Mouse (Mus musculus) embryonic facial prominence, embryonic 13.5 days (tissue): Measurements from ENCODE around the gene Ebf3. TPM values are rescaled to one million over a fixed set of nuclear protein-coding genes. Genes with fewer than 3 reads are reported as not detected.

Source experiments
- ATAC-seq: fragments of 200-750 bp; cut with Nextera tagmentation; 2 replicates; pipeline ENCODE4 v1.8.0; 2017; ENCODE audit warnings: low read depth; ENCODE audit not compliant: insufficient number of reproducible peaks, insufficient read depth, low FRiP score, low TSS enrichment
- H3K27ac ChIP-seq: fragments of 300-500 bp; sonication (generic); 2 replicates; pipeline ENCODE4 v1.5.1; 2015; ENCODE audit warnings: moderate library complexity, mild to moderate bottlenecking, inconsistent platforms
- H3K27me3 ChIP-seq: fragments of 300-500 bp; sonication (generic); 2 replicates; pipeline ENCODE4 v1.6.1; 2015; ENCODE audit warnings: mild to moderate bottlenecking, inconsistent platforms
- H3K36me3 ChIP-seq: fragments of 300-500 bp; sonication (generic); 2 replicates; pipeline ENCODE4 v1.6.1; 2015; ENCODE audit warnings: mild to moderate bottlenecking, inconsistent platforms
- H3K4me1 ChIP-seq: fragments of 300-500 bp; sonication (generic); 2 replicates; pipeline ENCODE4 v1.6.1; 2015; ENCODE audit warnings: inconsistent platforms
- H3K4me2 ChIP-seq: fragments of 300-500 bp; sonication (generic); 2 replicates; pipeline ENCODE4 v1.6.1; 2015; ENCODE audit warnings: moderate library complexity, mild to moderate bottlenecking, inconsistent platforms
- H3K4me3 ChIP-seq: fragments of 300-500 bp; sonication (generic); 2 replicates; pipeline ENCODE4 v1.5.1; 2015; ENCODE audit warnings: mild to moderate bottlenecking, inconsistent platforms
- H3K9ac ChIP-seq: fragments of 300-500 bp; sonication (generic); 2 replicates; pipeline ENCODE4 v1.6.1; 2015; ENCODE audit warnings: mild to moderate bottlenecking, inconsistent platforms
- H3K9me3 ChIP-seq: fragments of 300-500 bp; sonication (generic); 2 replicates; pipeline ENCODE4 v1.6.1; 2016; ENCODE audit warnings: inconsistent platforms
- WGBS: fragments of 180-500 bp; shearing (Covaris S2); methylation state at CpG from one replicate; pipeline ENCODE4 v1.1.7; 2015; ENCODE audit warnings: mixed read lengths; 5-methylcytosine and 5-hydroxymethylcytosine counted together
- polyA plus RNA-seq: library from polyadenylated mRNA; unstranded; fragments of >200 nt; fragmentation: Nextera tagmentation; extraction: Ambion mirVana; gene quantifications from 2 replicates; pipeline ENCODE4 v1.2.1, GENCODE M21; 2015

Ebf3 gene
- polyA plus RNA-seq, 1 experiment from 2014 or later = 8.6 TPM

DNA sequence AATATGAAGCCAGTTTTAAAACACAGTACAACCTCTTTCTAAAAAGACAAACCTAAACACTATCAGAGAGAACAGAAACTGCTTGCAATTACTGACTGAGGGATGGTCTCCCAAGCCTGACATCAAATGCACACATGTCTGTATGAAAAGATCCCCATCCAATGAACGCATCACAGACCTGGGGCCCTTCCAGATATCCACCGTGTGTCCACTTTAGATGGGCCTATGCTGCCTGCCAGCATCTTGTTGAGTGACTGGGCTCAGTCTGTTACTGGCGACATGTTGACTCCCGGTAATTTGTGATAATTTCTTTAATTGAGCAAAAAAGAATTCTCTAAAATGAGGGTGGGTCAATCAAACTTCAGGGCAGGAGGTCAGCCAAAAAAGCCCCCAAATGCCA is 93.8 kb downstream of the Ebf3 start:
- Histone ChIP-seq H3K9me3 (no peaks in the 10 kb centered on the region), H3K4me2 (no peak overlapping the region), H3K4me1 (peaks cover 30% of the 10 kb centered on the region), H3K4me3 (no peak overlapping the region), H3K9ac (no peak overlapping the region), H3K36me3 (peaks cover 30% of the 10 kb centered on the region), H3K27ac (no peak overlapping the region), H3K27me3 (peaks cover 11% of the 10 kb centered on the region)
- ATAC-seq = no peak
- WGBS = 57% methylated on average over 4 of the region's 4 CpGs

DNA sequence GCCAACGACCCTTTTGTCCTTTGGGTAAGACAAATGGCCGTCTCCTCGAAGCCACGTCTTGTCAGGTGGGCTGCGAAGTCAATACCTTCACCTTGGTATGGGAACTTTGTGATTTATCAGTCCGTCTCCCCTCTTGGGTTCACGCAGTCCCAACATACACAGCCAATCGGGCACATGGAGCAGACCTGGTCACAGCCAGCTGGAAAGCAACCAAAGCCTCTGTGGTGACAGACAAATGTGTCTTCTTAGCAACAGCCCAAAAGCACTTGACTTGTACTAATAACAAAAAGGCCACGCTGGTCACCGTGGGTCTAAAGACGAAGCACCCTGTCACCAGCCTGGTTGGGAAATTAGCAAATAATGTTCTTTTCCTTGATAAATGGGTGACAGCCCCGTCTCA is 95.5 kb downstream of the Ebf3 start:
- H3K36me3 ChIP-seq = peaks cover 25% of the 10 kb centered on the region
- peaks cover 11% of the 10 kb centered on the region for H3K27me3 ChIP-seq

DNA sequence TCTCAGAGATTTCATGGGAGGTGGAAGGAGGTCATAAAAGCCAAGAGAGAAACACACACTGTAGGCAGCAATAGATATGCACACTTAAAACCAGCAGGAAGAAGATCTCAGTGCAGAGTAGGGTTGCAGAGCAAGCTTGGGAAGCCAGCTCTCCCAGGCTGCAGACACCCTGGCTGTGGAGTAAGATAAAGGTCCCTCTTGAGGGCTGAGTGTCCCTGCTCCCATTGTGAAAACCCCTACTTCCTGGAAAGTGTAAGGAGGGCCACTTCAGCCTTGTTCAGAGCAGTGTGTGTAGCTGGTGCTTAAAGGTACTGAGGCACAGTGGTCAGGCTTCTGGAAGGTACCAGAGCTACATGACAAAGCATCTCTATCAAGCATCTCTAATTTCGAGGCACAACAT is 100.8 kb downstream of the Ebf3 start:
- H3K4me3 ChIP-seq = no peak overlapping the region
- H3K4me1 ChIP-seq = peaks cover 16% of the 10 kb centered on the region
- ATAC-seq = no peak
- no peak overlapping the region for H3K27ac ChIP-seq
- H3K36me3 ChIP-seq = peaks cover 20% of the 10 kb centered on the region
- no peak overlapping the region for H3K9ac ChIP-seq
- no peak overlapping the region for H3K4me2 ChIP-seq
- no peaks in the 10 kb centered on the region for H3K9me3 ChIP-seq
- peaks cover 14% of the 10 kb centered on the region; the same call in 1 of the 2 replicates for H3K27me3 ChIP-seq
- 88% methylated on average over 1 of the region's 1 CpGs for WGBS

More for the DNA sequence above, 95.5 kb downstream of the Ebf3 start:
- Histone ChIP-seq H3K9ac (no peak overlapping the region), H3K4me2 (no peak overlapping the region), H3K4me1 (peaks cover 18% of the 10 kb centered on the region), H3K4me3 (no peak overlapping the region), H3K9me3 (no peaks in the 10 kb centered on the region), H3K27ac (no peak overlapping the region)
- 92% methylated on average over 12 of the region's 12 CpGs for WGBS
- ATAC-seq = no peak

DNA sequence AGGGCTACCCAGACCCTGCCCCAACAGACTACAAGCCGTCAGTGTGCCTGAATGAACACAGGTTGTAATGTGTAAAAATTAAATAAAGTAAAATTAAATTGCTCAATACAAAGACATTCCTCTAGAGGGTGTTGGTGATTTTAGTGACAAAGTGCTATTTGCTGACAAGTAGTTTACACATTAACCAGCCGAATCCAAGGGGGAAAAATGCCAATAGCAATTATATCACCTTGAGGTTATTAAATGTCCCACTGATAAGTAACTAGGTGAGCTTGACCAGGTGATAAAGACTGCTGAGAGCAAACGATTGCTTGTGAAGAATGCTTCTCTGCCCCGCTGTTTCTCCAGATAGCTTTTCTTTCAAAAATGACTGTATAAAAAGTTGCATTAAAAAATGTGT is 102.9 kb downstream of the Ebf3 start:
- ATAC-seq = no peak
- H3K4me1 ChIP-seq = peaks cover 16% of the 10 kb centered on the region

DNA sequence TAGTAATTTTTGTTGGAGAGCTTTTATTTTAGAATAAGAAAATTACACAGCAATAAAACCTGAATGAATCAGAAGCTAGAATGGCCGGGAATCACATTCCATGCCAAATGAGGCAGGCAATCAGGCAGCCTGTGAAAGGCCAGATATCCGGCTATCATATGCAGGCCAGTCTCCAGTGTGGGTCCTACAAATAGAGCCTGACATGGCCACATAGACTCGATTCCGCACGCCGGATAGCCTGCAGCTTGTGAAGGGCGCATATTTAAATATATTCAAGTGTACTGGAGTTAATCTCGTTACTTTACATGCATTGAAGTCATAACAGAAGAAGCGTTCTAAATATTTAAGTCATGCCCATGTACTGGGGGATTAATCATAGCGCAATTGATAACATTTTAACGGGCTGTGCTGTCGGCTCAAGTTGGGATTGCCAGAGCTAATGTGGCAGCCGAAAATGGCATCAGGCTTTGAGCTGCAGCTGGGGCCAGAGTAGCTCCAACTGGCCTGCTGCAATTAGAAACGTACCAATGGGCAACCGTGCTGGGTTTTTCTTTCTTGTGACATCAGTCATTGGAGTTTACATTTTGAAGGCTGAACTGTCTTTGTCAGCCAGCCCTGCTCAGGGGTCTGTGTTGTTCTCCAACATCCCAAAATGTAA is 104.4 kb downstream of the Ebf3 start:
- H3K4me1 ChIP-seq = peaks cover 16% of the 10 kb centered on the region
- WGBS = 63% methylated on average over 15 of the region's 15 CpGs

More for the DNA sequence above, 102.9 kb downstream of the Ebf3 start:
- H3K27ac ChIP-seq = no peak overlapping the region
- no peak overlapping the region for H3K9ac ChIP-seq
- H3K9me3 ChIP-seq = no peaks in the 10 kb centered on the region
- 54% methylated on average over 4 of the region's 4 CpGs for WGBS
- no peak overlapping the region for H3K4me2 ChIP-seq
- peaks cover 6% of the 10 kb centered on the region for H3K36me3 ChIP-seq
- peaks cover 18% of the 10 kb centered on the region; the same call in 1 of the 2 replicates for H3K27me3 ChIP-seq
- H3K4me3 ChIP-seq = no peak overlapping the region

DNA sequence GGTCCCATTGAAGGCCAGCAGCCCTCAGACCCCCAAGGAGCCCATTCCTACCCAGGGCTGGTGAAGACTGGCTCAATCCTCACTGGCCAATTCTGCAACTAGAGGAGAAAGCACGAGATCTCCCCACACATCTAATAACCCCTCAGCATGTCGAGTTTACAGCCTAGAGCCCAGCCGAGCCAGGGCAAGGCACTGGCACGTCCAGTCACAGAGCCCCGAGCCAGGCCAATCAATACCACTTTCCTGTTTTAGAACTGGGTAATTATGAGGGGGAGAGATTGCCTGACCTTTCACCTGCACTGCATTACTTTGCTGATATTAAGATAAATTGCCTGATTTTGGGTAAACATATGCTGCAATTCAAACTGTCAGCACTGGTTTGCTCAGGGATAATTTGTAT is 105.7 kb downstream of the Ebf3 start:
- Histone ChIP-seq H3K27ac (no peak overlapping the region), H3K4me3 (no peak overlapping the region), H3K27me3 (peaks cover 18% of the 10 kb centered on the region; the same call in 1 of the 2 replicates), H3K9ac (no peak overlapping the region), H3K4me1 (peaks cover 16% of the 10 kb centered on the region), H3K9me3 (no peaks in the 10 kb centered on the region), H3K4me2 (no peak overlapping the region), H3K36me3 (0 out of 2 replicates have a peak, but pooled peaks cover 10% of the 10 kb centered on the region)
- no peak for ATAC-seq
- 41% methylated on average over 5 of the region's 5 CpGs for WGBS

More for the DNA sequence above, 104.4 kb downstream of the Ebf3 start:
- Histone ChIP-seq H3K9ac (no peak overlapping the region), H3K27ac (no peak overlapping the region), H3K9me3 (no peaks in the 10 kb centered on the region), H3K27me3 (peaks cover 18% of the 10 kb centered on the region; the same call in 1 of the 2 replicates), H3K36me3 (peaks cover 8% of the 10 kb centered on the region; the same call in 1 of the 2 replicates), H3K4me3 (no peak overlapping the region), H3K4me2 (no peak overlapping the region)
- ATAC-seq = no peak

DNA sequence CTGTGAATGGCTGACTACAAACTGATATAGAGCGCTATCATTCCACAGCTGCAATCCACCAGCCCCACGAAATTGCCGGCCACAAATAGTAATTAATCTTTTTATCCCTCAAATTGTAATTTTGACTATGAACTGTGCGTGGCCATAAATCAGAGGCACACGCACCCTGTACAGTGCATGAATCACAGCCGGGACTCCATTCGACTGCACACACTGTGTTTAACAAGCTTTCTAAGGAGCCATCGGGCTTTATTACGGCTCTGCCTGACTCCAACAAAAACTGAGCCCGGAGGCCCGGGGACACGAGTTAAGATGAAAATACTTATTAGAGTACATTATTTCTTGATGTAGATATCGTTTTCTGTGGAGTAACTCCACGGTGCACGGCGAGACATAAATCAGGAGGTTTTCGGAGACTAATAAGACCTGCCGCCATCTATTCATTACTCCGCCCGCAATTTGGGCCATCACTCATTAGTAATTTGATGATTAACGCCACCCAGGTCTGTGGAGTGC is 107.4 kb downstream of the Ebf3 start:
- Histone ChIP-seq H3K9ac (no peak overlapping the region), H3K36me3 (0 out of 2 replicates have a peak, but pooled peaks cover 10% of the 10 kb centered on the region), H3K4me1 (peaks cover 7% of the 10 kb centered on the region; the same call in 1 of the 2 replicates), H3K4me2 (no peak overlapping the region), H3K4me3 (no peak overlapping the region), H3K9me3 (no peaks in the 10 kb centered on the region), H3K27ac (no peak overlapping the region), H3K27me3 (peaks cover 12% of the 10 kb centered on the region; the same call in 1 of the 2 replicates)
- WGBS = 82% methylated on average over 21 of the region's 21 CpGs
- ATAC-seq = no peak

DNA sequence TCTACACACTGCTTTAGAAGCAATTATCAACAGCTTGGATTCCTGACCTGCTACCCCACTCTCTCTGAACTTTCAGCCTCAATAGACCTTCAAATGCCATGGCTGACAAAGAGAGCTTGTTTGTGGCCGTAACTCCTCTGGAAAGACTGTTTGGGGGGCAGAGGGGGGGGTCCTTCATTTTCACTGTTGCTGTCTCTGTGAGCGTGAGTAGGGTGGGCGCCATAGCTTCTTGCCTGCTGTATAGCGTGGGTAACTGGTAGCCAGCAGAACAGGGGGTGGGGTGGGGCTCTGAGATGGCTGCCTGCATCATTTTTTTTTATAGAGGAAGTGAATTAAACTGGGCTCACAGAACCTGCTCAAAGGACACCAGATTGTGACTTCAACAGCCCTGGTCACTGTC is 114.7 kb downstream of the Ebf3 start:
- Histone ChIP-seq H3K4me3 (no peak overlapping the region), H3K4me1 (no peaks in the 10 kb centered on the region), H3K27me3 (no peaks in the 10 kb centered on the region), H3K27ac (no peak overlapping the region), H3K9ac (no peak overlapping the region), H3K9me3 (no peaks in the 10 kb centered on the region), H3K36me3 (peaks cover 44% of the 10 kb centered on the region), H3K4me2 (no peak overlapping the region)
- no peak for ATAC-seq
- 86% methylated on average over 4 of the region's 4 CpGs for WGBS

DNA sequence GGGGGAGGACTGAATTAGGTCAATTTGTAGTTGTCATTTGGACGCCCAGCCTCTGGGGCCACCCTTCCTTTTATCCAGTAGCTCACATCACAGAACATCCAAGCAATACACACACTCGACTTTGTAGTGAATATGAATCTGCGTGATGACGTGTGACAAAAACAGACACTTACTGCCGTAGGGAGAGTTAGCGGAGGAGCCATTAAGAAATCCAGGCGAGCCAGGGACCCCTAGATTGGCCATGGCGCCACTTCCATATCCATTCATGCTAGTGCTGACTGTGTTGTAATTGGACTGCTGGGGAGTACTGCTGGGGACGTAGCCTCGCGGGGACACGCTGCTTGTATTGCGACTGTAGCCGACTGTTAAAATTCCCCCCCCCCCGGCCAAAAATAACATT is 115.3 kb downstream of the Ebf3 start:
- no peaks in the 10 kb centered on the region for H3K9me3 ChIP-seq
- H3K9ac ChIP-seq = no peak overlapping the region
- peaks cover 48% of the 10 kb centered on the region for H3K36me3 ChIP-seq
- no peak overlapping the region for H3K4me2 ChIP-seq
- no peak overlapping the region for H3K4me3 ChIP-seq
- no peak for ATAC-seq
- no peaks in the 10 kb centered on the region for H3K4me1 ChIP-seq
- WGBS = 94% methylated on average over 15 of the region's 15 CpGs
- no peak overlapping the region for H3K27ac ChIP-seq
- no peaks in the 10 kb centered on the region for H3K27me3 ChIP-seq

DNA sequence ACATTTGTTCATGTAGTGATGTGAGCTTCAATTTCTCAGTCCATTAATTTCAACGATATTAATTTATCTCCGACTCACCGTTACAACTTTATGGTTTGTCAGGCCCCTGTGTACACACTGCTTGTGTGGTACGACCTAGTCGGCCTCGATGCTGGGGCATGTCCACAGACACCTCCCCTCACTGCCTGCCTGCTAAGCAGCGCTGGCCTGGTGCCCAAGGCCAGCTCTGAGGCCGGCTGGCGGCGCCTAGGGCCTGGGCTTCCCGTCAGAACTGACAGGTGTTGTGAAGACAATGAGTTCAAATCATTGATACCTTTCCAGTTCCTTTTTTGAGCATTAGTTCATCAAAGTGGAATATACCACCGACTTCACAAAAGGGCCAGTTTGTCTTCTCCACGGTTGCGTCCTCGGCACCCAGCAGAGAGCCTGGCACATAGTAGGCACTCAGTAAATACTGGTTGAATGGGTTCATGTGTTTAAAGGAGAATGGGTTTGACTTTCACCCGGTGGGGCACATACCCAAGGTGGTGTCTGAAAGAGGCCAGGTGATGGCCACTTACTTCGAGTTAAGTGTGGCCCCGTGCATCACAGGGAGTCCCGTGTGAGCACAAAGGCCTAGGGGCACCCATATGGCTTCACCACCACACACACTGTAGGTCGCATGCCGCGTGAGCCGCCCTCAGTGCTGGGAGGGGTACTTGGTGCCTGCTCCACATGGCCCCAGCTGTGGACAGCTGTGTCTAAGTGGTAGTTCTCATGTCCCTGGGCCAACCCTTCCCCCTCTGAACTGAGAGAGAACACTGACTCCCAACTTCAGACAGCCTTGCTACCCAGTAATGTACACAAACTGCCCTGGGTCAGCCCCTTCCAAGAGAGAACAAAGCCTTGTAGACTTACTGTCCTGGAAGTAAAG is 116.9 kb downstream of the Ebf3 start:
- Histone ChIP-seq H3K27ac (no peak overlapping the region), H3K27me3 (no peaks in the 10 kb centered on the region), H3K9ac (no peak overlapping the region), H3K9me3 (no peaks in the 10 kb centered on the region), H3K4me1 (0 out of 2 replicates have a peak, but pooled peaks cover 4% of the 10 kb centered on the region), H3K4me2 (no peak overlapping the region), H3K36me3 (peaks cover 49% of the 10 kb centered on the region), H3K4me3 (no peak overlapping the region)
- 90% methylated on average over 23 of the region's 23 CpGs for WGBS
- ATAC-seq = no peak

DNA sequence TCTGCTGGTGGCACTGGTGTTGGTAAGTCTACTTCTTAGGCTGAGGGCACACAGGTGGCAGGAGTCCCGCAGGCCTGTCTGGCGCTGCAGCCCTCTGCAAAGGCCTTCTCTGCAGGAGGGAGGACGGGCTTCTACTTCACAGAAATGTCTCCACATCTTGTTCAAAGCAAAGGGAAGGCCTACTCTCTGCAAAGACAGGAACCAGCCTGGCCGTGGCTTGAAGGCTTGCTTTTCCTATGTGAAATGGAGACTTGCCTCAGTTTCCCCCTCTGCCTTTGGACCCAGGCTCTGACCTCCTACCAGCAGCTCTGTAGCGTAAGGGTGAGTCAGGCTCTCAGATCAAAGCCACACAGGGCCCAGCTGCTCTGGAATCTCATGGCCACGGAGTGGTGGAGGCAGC is 117.7 kb downstream of the Ebf3 start:
- no peak for ATAC-seq
- no peak overlapping the region for H3K27ac ChIP-seq
- no peak overlapping the region for H3K4me2 ChIP-seq
- no peaks in the 10 kb centered on the region for H3K27me3 ChIP-seq
- H3K4me1 ChIP-seq = 0 out of 2 replicates have a peak, but pooled peaks cover 4% of the 10 kb centered on the region
- H3K4me3 ChIP-seq = no peak overlapping the region
- H3K36me3 ChIP-seq = peaks cover 49% of the 10 kb centered on the region
- H3K9me3 ChIP-seq = no peaks in the 10 kb centered on the region
- no peak overlapping the region for H3K9ac ChIP-seq
- 92% methylated on average over 6 of the region's 6 CpGs for WGBS
